Mouse (Mus musculus) MEL (cell line): ENCODE measurements around the gene Gm364. TPM values are rescaled to one million over a fixed set of nuclear protein-coding genes. Genes with fewer than 3 reads are reported as not detected.

ENCODE experiments used
- DNase-seq: peaks from one replicate; pipeline ENCODE4 v3.0.0; 2011; ENCODE audit warnings: low read depth, low spot score
- H3K27ac ChIP-seq: 2 replicates; pipeline ENCODE4 v1.5.1; 2012; ENCODE audit warnings: low read depth, mild to moderate bottlenecking, control low read depth, low read length, moderate library complexity; ENCODE audit not compliant: control insufficient read depth
- H3K27me3 ChIP-seq, 2 experiments: fragments of 150-350 bp in 1 of 2; sonication (generic) in 1 of 2; 2 replicates each; pipeline ENCODE4 v1.6.1; 2012; ENCODE audit warnings: low read length in 2 of 2, mild to moderate bottlenecking in 2 of 2, improper control_type of control experiment in 1 of 2, moderate library complexity in 1 of 2; ENCODE audit not compliant: insufficient read depth in 2 of 2, control insufficient read depth in 1 of 2
- H3K36me3 ChIP-seq, 2 experiments: 2 replicates each; pipeline ENCODE4 v1.6.1; 2012 to 2014; ENCODE audit warnings: low read length in 2 of 2, improper control_type of control experiment in 1 of 2, inconsistent platforms in 1 of 2, mild to moderate bottlenecking in 1 of 2; ENCODE audit not compliant: insufficient read depth in 2 of 2, control insufficient read depth in 1 of 2
- H3K4me1 ChIP-seq, 2 experiments: fragments of 150-350 bp in 1 of 2; sonication (generic) in 1 of 2; 2 replicates each; pipeline ENCODE4 v1.6.1; 2012; ENCODE audit warnings: low read length in 2 of 2, improper control_type of control experiment in 1 of 2, mild to moderate bottlenecking in 1 of 2; ENCODE audit not compliant: insufficient read depth in 2 of 2, control insufficient read depth in 1 of 2
- H3K4me3 ChIP-seq, 2 experiments: fragments of 150-350 bp in 1 of 2; sonication (generic) in 1 of 2; 2 replicates each; pipeline ENCODE4 v1.5.1; 2012; ENCODE audit warnings: low read depth in 2 of 2, low read length in 2 of 2, mild to moderate bottlenecking in 2 of 2, moderate library complexity in 2 of 2, control low read depth in 1 of 2, improper control_type of control experiment in 1 of 2; ENCODE audit not compliant: control insufficient read depth in 1 of 2, insufficient read depth in 1 of 2
- H3K79me2 ChIP-seq: 2 replicates; pipeline ENCODE4 v1.6.1; 2012; ENCODE audit warnings: mild to moderate bottlenecking, low read length, moderate library complexity; ENCODE audit not compliant: control insufficient read depth, poor library complexity, insufficient read depth
- H3K9ac ChIP-seq: 2 replicates; pipeline ENCODE4 v1.6.1; 2012; ENCODE audit warnings: low read depth, mild to moderate bottlenecking, control low read depth, low read length, moderate library complexity; ENCODE audit not compliant: control insufficient read depth, poor library complexity, severe bottlenecking
- H3K9me3 ChIP-seq: fragments of 150-350 bp; sonication (generic); replicated peaks from 2 replicates; pipeline ENCODE4 v1.6.1; 2012; ENCODE audit warnings: mild to moderate bottlenecking, low read length, improper control_type of control experiment, moderate library complexity; ENCODE audit not compliant: insufficient read depth
- BHLHE40 ChIP-seq: IDR thresholded peaks from 2 replicates; pipeline ENCODE4 v1.6.1; 2012; ENCODE audit warnings: low read depth, mild to moderate bottlenecking, inconsistent platforms, low read length, improper control_type of control experiment, borderline replicate concordance
- CTCF ChIP-seq, 3 experiments: IDR thresholded peaks in 2 of 3; conservative IDR thresholded peaks in 1 of 3; 2 replicates each; pipeline ENCODE4 v1.5.1; 2011 to 2012; ENCODE audit warnings: low read length in 3 of 3, low read depth in 2 of 3, mild to moderate bottlenecking in 2 of 3, improper control_type of control experiment in 1 of 3, inconsistent platforms in 1 of 3, mixed read lengths in 1 of 3, moderate library complexity in 1 of 3; ENCODE audit not compliant: control insufficient read depth in 1 of 3, insufficient read depth in 1 of 3, poor library complexity in 1 of 3, severe bottlenecking in 1 of 3
- ETS1 ChIP-seq: IDR thresholded peaks from 2 replicates; pipeline ENCODE4 v1.6.1; 2012; ENCODE audit warnings: low read depth, mild to moderate bottlenecking, inconsistent platforms, low read length, improper control_type of control experiment, moderate library complexity
- JUND ChIP-seq: IDR thresholded peaks from 2 replicates; pipeline ENCODE4 v1.6.1; 2011; ENCODE audit warnings: low read depth, mild to moderate bottlenecking, improper control_type of control experiment, low read length
- MAFK ChIP-seq: IDR thresholded peaks from 2 replicates; pipeline ENCODE4 v1.6.1; 2011; ENCODE audit warnings: low read depth, mild to moderate bottlenecking, low read length, improper control_type of control experiment, borderline replicate concordance
- MAZ ChIP-seq: IDR thresholded peaks from 2 replicates; pipeline ENCODE4 v1.6.1; 2012; ENCODE audit warnings: low read depth, mild to moderate bottlenecking, inconsistent platforms, low read length, improper control_type of control experiment
- MXI1 ChIP-seq: IDR thresholded peaks from 2 replicates; pipeline ENCODE4 v1.6.1; 2011; ENCODE audit warnings: mild to moderate bottlenecking, low read depth, low read length, improper control_type of control experiment
- NRF1 ChIP-seq: IDR thresholded peaks from 2 replicates; pipeline ENCODE4 v1.6.1; 2014; ENCODE audit warnings: low read depth, mild to moderate bottlenecking, inconsistent platforms, low read length, improper control_type of control experiment, moderate library complexity; ENCODE audit not compliant: poor library complexity, insufficient read depth, severe bottlenecking
- POLR2AphosphoS2 ChIP-seq: IDR thresholded peaks from 2 replicates; pipeline ENCODE4 v1.6.1; 2011; ENCODE audit warnings: low read length, improper control_type of control experiment
- POLR2AphosphoS5 ChIP-seq: IDR thresholded peaks from 2 replicates; pipeline ENCODE4 v1.6.1; 2012; ENCODE audit warnings: low read depth, borderline replicate concordance, mild to moderate bottlenecking, inconsistent platforms, low read length, moderate library complexity, mixed read lengths
- RAD21 ChIP-seq: IDR thresholded peaks from 2 replicates; pipeline ENCODE4 v1.6.1; 2011; ENCODE audit warnings: mild to moderate bottlenecking, low read depth, low read length, improper control_type of control experiment
- RCOR1 ChIP-seq: IDR thresholded peaks from 2 replicates; pipeline ENCODE4 v1.6.1; 2012; ENCODE audit warnings: low read depth, mild to moderate bottlenecking, inconsistent platforms, low read length, improper control_type of control experiment
- SIN3A ChIP-seq: IDR thresholded peaks from 2 replicates; pipeline ENCODE4 v1.6.1; 2012; ENCODE audit warnings: low read length, improper control_type of control experiment, inconsistent platforms
- SMC3 ChIP-seq: IDR thresholded peaks from 2 replicates; pipeline ENCODE4 v1.6.1; 2011; ENCODE audit warnings: low read depth, low read length, improper control_type of control experiment
- TAL1 ChIP-seq: IDR thresholded peaks from 2 replicates; pipeline ENCODE4 v1.6.1; 2012; ENCODE audit warnings: mild to moderate bottlenecking, inconsistent platforms, low read length, moderate library complexity, mixed read lengths
- ZC3H11A ChIP-seq: IDR thresholded peaks from 2 replicates; pipeline ENCODE4 v1.6.1; 2012; ENCODE audit warnings: low read depth, mild to moderate bottlenecking, inconsistent platforms, low read length, improper control_type of control experiment
- ZKSCAN1 ChIP-seq: IDR thresholded peaks from 2 replicates; pipeline ENCODE4 v1.6.1; 2012; ENCODE audit warnings: low read depth, mild to moderate bottlenecking, inconsistent platforms, low read length, improper control_type of control experiment, moderate library complexity
- ZNF384 ChIP-seq: IDR thresholded peaks from 2 replicates; pipeline ENCODE4 v1.6.1; 2012; ENCODE audit warnings: low read depth, mild to moderate bottlenecking, inconsistent platforms, low read length, improper control_type of control experiment
- polyA plus RNA-seq, 2 experiments: library from polyadenylated mRNA; stranded (reverse) in 1 of 2; unstranded in 1 of 2; fragments of >175 nt in 1 of 2; fragments of >200 nt in 1 of 2; gene quantifications; 2 replicates each; pipeline versions ENCODE4 v1.2.1 to v1.2.4; 2012; ENCODE audit warnings: low replicate concordance in 2 of 2, low read depth in 1 of 2; ENCODE audit not compliant: insufficient read length in 2 of 2, insufficient read depth in 1 of 2, missing spikeins in 1 of 2
- total RNA-seq: library from RNA; depleted of rRNA; stranded (reverse); fragments of 300-350 nt; gene quantifications from 2 replicates; pipeline ENCODE4 v1.2.3, GENCODE M21; 2012

Gene Gm364
- total and polyA plus RNA-seq, 3 experiments = not detected

DNA sequence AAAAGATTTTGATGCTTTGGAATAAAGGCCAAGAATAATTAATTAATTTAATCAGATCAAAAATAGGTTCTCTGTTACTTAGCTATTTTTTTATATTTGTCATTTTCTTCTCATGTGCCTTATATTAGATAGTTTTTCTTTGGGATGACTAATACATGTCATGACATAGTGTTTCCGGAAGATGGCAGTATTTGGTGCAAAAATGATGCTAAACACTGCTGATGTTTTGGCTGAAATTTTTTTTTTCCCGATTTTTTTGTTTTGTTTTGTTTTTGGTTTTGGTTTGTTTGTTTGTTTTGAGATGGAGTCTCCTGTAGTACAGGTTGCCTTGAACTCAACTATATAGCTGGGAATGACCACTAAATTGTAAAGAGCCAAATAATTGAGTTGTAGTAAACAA lies 22.7 kb downstream of the Gm364 start:
- no peaks in the 10 kb centered on the region for H3K27me3 ChIP-seq
- DNase-seq = peak; percentile 27
- peak; percentile 80 for TF ChIP-seq RAD21
- no peak for TF ChIP-seq ETS1
- TF ChIP-seq ZKSCAN1 = no peak
- TF ChIP-seq JUND = no peak
- TF ChIP-seq NRF1 = no peak
- no peak for TF ChIP-seq BHLHE40
- TF ChIP-seq SMC3 = peak; percentile 79
- no peak for TF ChIP-seq MAZ
- peak in 1 of 3 experiments; percentile 64; a peak in 3 of 6 replicates for TF ChIP-seq CTCF (IDR thresholded peaks at IDR 0.05 in 2 of 3, conservative IDR thresholded peaks at IDR 0.05 in 1 of 3; ENCODE audit: control insufficient read depth in 1 of 3, insufficient read depth in 1 of 3, low read depth in 2 of 3, low read length in 3 of 3, poor library complexity in 1 of 3, severe bottlenecking in 1 of 3)
- peak; percentile 73 for TF ChIP-seq ZNF384
- peak; percentile 68 for TF ChIP-seq ZC3H11A
- no peak for TF ChIP-seq POLR2AphosphoS2
- no peak for TF ChIP-seq TAL1
- TF ChIP-seq, all 39 proteins: peak for 5
- no peaks in the 10 kb centered on the region for H3K79me2 ChIP-seq
- H3K4me1 ChIP-seq = no peaks in the 10 kb centered on the region
- no peak overlapping the region for H3K4me3 ChIP-seq
- no peak overlapping the region for H3K9ac ChIP-seq
- H3K9me3 ChIP-seq = no peaks in the 10 kb centered on the region
- no peaks in the 10 kb centered on the region for H3K36me3 ChIP-seq
- H3K27ac ChIP-seq = no peak overlapping the region

GRCm38 (mm10) chrX:57433897-57434296 lies 24.9 kb downstream of the Gm364 start:
- no peak overlapping the region for H3K9ac ChIP-seq
- TF ChIP-seq RCOR1 = no peak
- peak; percentile 52; the same call in 1 of the 2 replicates for TF ChIP-seq MAFK
- no peak for TF ChIP-seq ETS1
- no peak for TF ChIP-seq MXI1
- TF ChIP-seq SIN3A = no peak
- no peak for TF ChIP-seq POLR2AphosphoS5
- no peak for TF ChIP-seq BHLHE40
- H3K36me3 ChIP-seq = no peaks in the 10 kb centered on the region
- H3K9me3 ChIP-seq = no peaks in the 10 kb centered on the region
- H3K4me1 ChIP-seq = no peaks in the 10 kb centered on the region
- no peak overlapping the region for H3K4me3 ChIP-seq
- no peak for DNase-seq
- no peaks in the 10 kb centered on the region for H3K27me3 ChIP-seq
- no peaks in the 10 kb centered on the region for H3K79me2 ChIP-seq
- H3K27ac ChIP-seq = no peak overlapping the region
